Mouse (Mus musculus) R1 (cell line): ENCODE measurements around the gene Fktn.

Experiments used
- DNase-seq: peaks from one replicate; pipeline ENCODE4 v3.0.0-alpha.2; 2018; ENCODE audit warnings: low read depth, low spot score

Fktn gene

GRCm38 (mm10) chr4:53825821-53826605 is 112.2 kb downstream of the Fktn start, which contains the start of gene Tmem38b:
Gene Tmem38b, plus strand, starts transcription at chr4:53826045.
- DNase-seq = peak; percentile 87

GRCm38 (mm10) chr4:53826641-53827248 is 112.9 kb downstream of the Fktn start:
- no peak for DNase-seq
